Mouse (Mus musculus) small intestine, adult 2 months (tissue): ENCODE data around the gene Gon4l.
"Not testable (repeated sequence)": the region's sequence is repeated elsewhere in the genome, so short reads cannot be mapped to it uniquely, and the experiment has no call there.

Experiments
- CTCF ChIP-seq: fragments of 200-500 bp; IDR thresholded peaks from 2 replicates; pipeline ENCODE4 v1.5.1; 2012; ENCODE audit warnings: low read depth, mild to moderate bottlenecking, control low read depth, inconsistent platforms, low read length, moderate library complexity, mixed read lengths; ENCODE audit not compliant: insufficient replicate concordance, insufficient read length; ENCODE audit errors: extremely low read depth
- POLR2A ChIP-seq: fragments of 200-500 bp; IDR thresholded peaks from 2 replicates; pipeline ENCODE4 v1.6.1; 2012; ENCODE audit warnings: low read depth, mild to moderate bottlenecking, control low read depth, inconsistent platforms, low read length, moderate library complexity

GRCm38 (mm10) chr3:88831177-88832121 is 3.6 kb upstream of the Gon4l start:
- not testable (repeated sequence) for TF ChIP-seq CTCF, POLR2A
